Mouse (Mus musculus) hindbrain, embryonic 16.5 days (tissue): ENCODE results near the gene Mtcl1. TPM values are rescaled to one million over a fixed set of nuclear protein-coding genes. Genes with fewer than 3 reads are reported as not detected.
"Not testable (repeated sequence)": the region's sequence is repeated elsewhere in the genome, so short reads cannot be mapped to it uniquely, and the experiment has no call there.

Source experiments
- ATAC-seq: fragments of 200-750 bp; cut with Nextera tagmentation; 2 replicates; pipeline ENCODE4 v1.8.0; 2017; ENCODE audit warnings: moderate TSS enrichment, moderate library complexity
- H3K27ac ChIP-seq: fragments of 300-500 bp; sonication (generic); 2 replicates; pipeline ENCODE4 v1.5.1; 2014; ENCODE audit warnings: low read depth, mild to moderate bottlenecking, control low read depth, low read length, moderate library complexity
- H3K27me3 ChIP-seq: fragments of 300-500 bp; sonication (generic); replicated peaks from 2 replicates; pipeline ENCODE4 v1.6.1; 2014; ENCODE audit warnings: low read length; ENCODE audit not compliant: control insufficient read depth, insufficient read depth
- H3K36me3 ChIP-seq: fragments of 300-500 bp; sonication (generic); 2 replicates; pipeline ENCODE4 v1.6.1; 2014; ENCODE audit warnings: mild to moderate bottlenecking, low read length, moderate library complexity, mixed read lengths; ENCODE audit not compliant: control insufficient read depth, insufficient read depth
- H3K4me1 ChIP-seq: fragments of 300-500 bp; sonication (generic); 2 replicates; pipeline ENCODE4 v1.6.1; 2014; ENCODE audit warnings: low read depth, low read length; ENCODE audit not compliant: control insufficient read depth, insufficient read depth
- H3K4me2 ChIP-seq: fragments of 300-500 bp; sonication (generic); 2 replicates; pipeline ENCODE4 v1.6.1; 2014; ENCODE audit warnings: mild to moderate bottlenecking, low read length, control low read depth, moderate library complexity
- H3K4me3 ChIP-seq: fragments of 300-500 bp; sonication (generic); 2 replicates; pipeline ENCODE4 v1.5.1; 2014; ENCODE audit warnings: mild to moderate bottlenecking, low read length, control low read depth, moderate library complexity
- H3K9ac ChIP-seq: fragments of 300-500 bp; sonication (generic); 2 replicates; pipeline ENCODE4 v1.6.1; 2014; ENCODE audit warnings: low read depth, mild to moderate bottlenecking, control low read depth, low read length, moderate library complexity
- H3K9me3 ChIP-seq: fragments of 300-500 bp; sonication (generic); 2 replicates; pipeline ENCODE4 v1.6.1; 2014; ENCODE audit warnings: mild to moderate bottlenecking, low read length, moderate library complexity; ENCODE audit not compliant: control insufficient read depth
- WGBS: fragments of 180-500 bp; shearing (Covaris S2); extraction: QIAGEN DNeasy Blood & Tissue Kit; methylation state at CpG from one replicate; pipeline ENCODE4 v1.1.7; 2014; 5-methylcytosine and 5-hydroxymethylcytosine counted together
- polyA plus RNA-seq: library from polyadenylated mRNA; unstranded; fragments of >200 nt; fragmentation: Nextera tagmentation; extraction: Ambion mirVana; gene quantifications from 2 replicates; pipeline ENCODE4 v1.2.1, GENCODE M21; 2015

Mtcl1 gene
- polyA plus RNA-seq, 1 experiment from 2014 or later, result 28.0 TPM

- Histone ChIP-seq H3K9ac (no peak overlapping the region), H3K27ac (no peak overlapping the region), H3K4me3 (no peak overlapping the region), H3K9me3 (no peaks in the 10 kb centered on the region), H3K4me1 (peaks cover 6% of the 10 kb centered on the region; the same call in 1 of the 2 replicates), H3K36me3 (0 out of 2 replicates have a peak, but pooled peaks cover 3% of the 10 kb centered on the region), H3K27me3 (no peaks in the 10 kb centered on the region), H3K4me2 (no peak overlapping the region)
- no peak for ATAC-seq
- WGBS, result 84% methylated on average over 12 of the region's 12 CpGs
Measured at GRCm38 (mm10) chr17:66438137-66438536, 11.4 kb downstream of the Mtcl1 start.

DNA sequence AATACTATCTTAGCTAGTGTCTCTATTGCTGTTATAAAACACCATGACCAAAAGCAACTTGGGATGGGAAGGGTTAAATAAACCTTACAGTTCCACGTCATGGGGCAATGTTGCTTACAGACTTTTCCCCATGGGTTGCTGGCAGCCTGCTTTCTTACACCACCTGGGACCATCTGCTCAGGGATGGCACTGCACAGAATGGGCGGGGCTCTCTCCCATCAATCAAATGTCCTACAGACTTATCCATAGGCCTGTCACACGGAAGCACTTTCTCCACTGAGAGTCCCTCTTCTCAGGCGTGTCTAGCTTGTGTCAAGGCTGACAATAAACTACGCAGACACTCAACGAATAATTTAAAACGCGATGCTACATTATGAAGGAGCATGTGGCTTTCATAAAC lies 12.7 kb downstream of the Mtcl1 start:
- Histone ChIP-seq H3K27me3 (no peaks in the 10 kb centered on the region), H3K4me3 (no peak overlapping the region), H3K9ac (no peak overlapping the region), H3K27ac (no peak overlapping the region), H3K4me2 (no peak overlapping the region), H3K36me3 (0 out of 2 replicates have a peak, but pooled peaks cover 3% of the 10 kb centered on the region), H3K9me3 (no peaks in the 10 kb centered on the region), H3K4me1 (peaks cover 6% of the 10 kb centered on the region; the same call in 1 of the 2 replicates)
- peak; percentile 53; the same call in 1 of the 2 replicates for ATAC-seq
- 48% methylated on average over 8 of the region's 8 CpGs for WGBS

DNA sequence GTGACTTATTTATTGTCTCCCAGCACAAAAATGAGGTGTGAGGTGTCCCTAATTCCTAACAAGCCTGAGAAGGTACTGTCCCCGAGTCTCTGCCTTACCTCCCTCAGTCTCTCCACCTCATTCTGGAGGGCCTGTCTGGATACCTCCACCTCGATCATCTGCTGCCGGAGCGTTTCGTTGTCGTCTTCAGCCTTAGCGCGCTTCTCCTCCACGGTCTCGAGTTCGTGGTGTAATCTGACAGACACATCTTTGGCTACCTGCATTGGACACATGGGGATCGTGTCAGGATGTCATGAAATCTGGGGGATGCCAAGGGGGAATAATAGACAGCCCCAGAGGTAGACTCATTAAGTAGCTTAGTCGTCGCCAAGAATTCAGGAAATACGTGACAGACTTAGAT lies 13.6 kb downstream of the Mtcl1 start:
- Histone ChIP-seq H3K9ac (no peak overlapping the region), H3K27me3 (no peaks in the 10 kb centered on the region), H3K36me3 (0 out of 2 replicates have a peak, but pooled peaks cover 3% of the 10 kb centered on the region), H3K4me2 (no peak overlapping the region), H3K27ac (no peak overlapping the region), H3K4me3 (no peak overlapping the region), H3K4me1 (peaks cover 6% of the 10 kb centered on the region; the same call in 1 of the 2 replicates), H3K9me3 (no peaks in the 10 kb centered on the region)
- ATAC-seq, result no peak
- 77% methylated on average over 15 of the region's 15 CpGs for WGBS

DNA sequence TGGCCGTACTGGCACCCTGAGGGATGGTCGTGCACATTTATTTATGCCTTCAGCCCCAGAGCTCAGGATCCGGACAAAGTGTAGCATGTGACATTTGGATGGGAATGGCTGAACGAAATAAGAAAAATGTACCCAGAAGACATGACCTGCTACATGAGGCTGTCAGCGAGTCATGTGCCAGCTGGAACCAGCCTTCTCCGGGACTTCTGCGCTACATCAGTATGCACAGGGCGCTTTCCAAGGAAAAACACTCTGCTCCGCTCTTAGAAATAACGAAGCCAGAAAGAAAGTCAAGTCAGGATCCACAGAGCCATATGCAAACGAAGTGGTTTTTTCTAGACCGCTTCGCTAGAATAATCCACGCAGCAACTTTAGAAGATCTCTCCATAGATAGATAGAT lies 14.5 kb downstream of the Mtcl1 start:
- no peak for ATAC-seq
- Histone ChIP-seq H3K36me3 (0 out of 2 replicates have a peak, but pooled peaks cover 3% of the 10 kb centered on the region), H3K27ac (no peak overlapping the region), H3K4me3 (no peak overlapping the region), H3K4me2 (no peak overlapping the region), H3K27me3 (no peaks in the 10 kb centered on the region), H3K9ac (no peak overlapping the region), H3K9me3 (no peaks in the 10 kb centered on the region), H3K4me1 (peaks cover 6% of the 10 kb centered on the region; the same call in 1 of the 2 replicates)
- WGBS, result 72% methylated on average over 14 of the region's 14 CpGs

GRCm38 (mm10) chr17:66434566-66434965 lies 15.0 kb downstream of the Mtcl1 start:
- 81% methylated on average over 7 of the region's 7 CpGs for WGBS

DNA sequence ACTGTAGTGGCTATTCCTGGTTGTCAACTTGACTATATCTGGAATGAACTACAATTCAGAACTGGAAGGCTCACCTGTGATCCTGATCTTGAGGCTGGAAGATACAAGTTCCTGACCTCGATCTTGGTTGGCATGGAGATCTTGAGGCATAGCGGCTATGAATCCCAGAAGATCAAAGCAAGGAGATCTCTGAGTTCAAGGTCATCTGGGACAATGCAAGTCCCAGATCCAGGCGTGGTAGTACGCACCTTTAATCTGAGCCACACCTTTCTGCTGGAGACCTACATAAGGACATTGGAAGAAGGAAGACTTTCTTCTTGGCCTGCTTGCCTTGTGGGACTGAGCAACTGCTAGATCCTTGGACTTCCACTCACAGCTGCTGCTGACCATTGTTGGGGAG lies 24.9 kb downstream of the Mtcl1 start:
- ATAC-seq, H3K27me3 ChIP-seq, H3K27ac ChIP-seq, H3K4me3 ChIP-seq, H3K9ac ChIP-seq, H3K36me3 ChIP-seq, H3K4me2 ChIP-seq, H3K4me1 ChIP-seq, H3K9me3 ChIP-seq: not testable (repeated sequence)
- 97% methylated on average over 4 of the region's 4 CpGs for WGBS

More at GRCm38 (mm10) chr17:66434566-66434965, 15.0 kb downstream of the Mtcl1 start:
- Histone ChIP-seq H3K9ac (no peak overlapping the region), H3K9me3 (no peaks in the 10 kb centered on the region), H3K27me3 (no peaks in the 10 kb centered on the region), H3K36me3 (0 out of 2 replicates have a peak, but pooled peaks cover 3% of the 10 kb centered on the region), H3K4me1 (peaks cover 3% of the 10 kb centered on the region; the same call in 1 of the 2 replicates), H3K4me2 (no peak overlapping the region), H3K4me3 (no peak overlapping the region), H3K27ac (no peak overlapping the region)
- ATAC-seq, result no peak

DNA sequence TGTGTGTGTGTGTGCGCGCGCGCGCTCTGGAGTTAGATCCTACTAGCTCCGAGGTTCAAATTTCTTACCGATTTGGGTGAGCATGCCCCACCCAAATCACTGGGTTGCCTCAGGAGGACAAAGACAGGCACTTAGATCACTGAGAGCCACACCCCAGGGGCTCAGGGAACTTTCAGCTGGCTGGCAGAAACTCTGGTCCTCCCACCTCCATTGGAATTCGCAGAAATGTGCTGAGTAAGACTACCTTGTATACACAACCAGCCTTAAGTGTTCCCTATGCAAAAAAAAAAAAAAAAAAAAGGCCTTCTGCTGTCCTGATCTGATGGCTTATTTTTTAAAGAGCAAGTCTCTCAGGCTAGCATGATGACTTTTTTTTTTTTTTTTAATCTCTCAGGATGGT lies 30.1 kb downstream of the Mtcl1 start:
- Histone ChIP-seq H3K4me3 (no peak overlapping the region), H3K4me1 (peaks cover 20% of the 10 kb centered on the region), H3K9ac (no peak overlapping the region), H3K36me3 (no peaks in the 10 kb centered on the region), H3K9me3 (no peaks in the 10 kb centered on the region), H3K4me2 (no peak overlapping the region), H3K27ac (no peak overlapping the region), H3K27me3 (no peaks in the 10 kb centered on the region)
- no peak for ATAC-seq
- 71% methylated on average over 8 of the region's 8 CpGs for WGBS

DNA sequence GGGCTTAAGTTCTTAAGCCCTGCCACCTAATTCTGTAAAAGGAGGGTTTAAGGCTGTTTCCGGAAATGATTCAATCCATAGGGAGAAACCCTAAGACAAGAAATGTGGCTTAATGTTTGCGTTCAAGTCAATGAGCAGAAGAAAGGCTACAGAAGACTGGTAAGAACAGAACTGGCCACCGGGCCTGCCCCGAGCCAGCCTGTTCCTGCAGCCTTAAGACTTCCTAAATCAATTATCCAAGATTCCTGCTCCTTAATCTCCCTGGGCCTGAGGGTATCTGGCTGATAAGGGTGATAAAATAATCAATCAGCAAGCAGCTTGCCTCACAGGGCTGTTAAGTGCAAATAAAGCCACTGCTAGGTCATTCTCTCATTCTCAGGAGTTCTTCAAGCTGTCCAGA lies 31.8 kb downstream of the Mtcl1 start:
- ATAC-seq, result no peak
- Histone ChIP-seq H3K27me3 (no peaks in the 10 kb centered on the region), H3K9me3 (no peaks in the 10 kb centered on the region), H3K4me1 (peaks cover 22% of the 10 kb centered on the region), H3K27ac (peak overlapping the region; percentile 9; the same call in 1 of the 2 replicates), H3K4me3 (no peak overlapping the region), H3K36me3 (no peaks in the 10 kb centered on the region), H3K4me2 (peak overlapping the region; percentile 40; the same call in 1 of the 2 replicates), H3K9ac (0 out of 2 replicates have a peak overlapping the region, but pooled peaks have one; percentile 24)
- 36% methylated on average over 4 of the region's 4 CpGs for WGBS

DNA sequence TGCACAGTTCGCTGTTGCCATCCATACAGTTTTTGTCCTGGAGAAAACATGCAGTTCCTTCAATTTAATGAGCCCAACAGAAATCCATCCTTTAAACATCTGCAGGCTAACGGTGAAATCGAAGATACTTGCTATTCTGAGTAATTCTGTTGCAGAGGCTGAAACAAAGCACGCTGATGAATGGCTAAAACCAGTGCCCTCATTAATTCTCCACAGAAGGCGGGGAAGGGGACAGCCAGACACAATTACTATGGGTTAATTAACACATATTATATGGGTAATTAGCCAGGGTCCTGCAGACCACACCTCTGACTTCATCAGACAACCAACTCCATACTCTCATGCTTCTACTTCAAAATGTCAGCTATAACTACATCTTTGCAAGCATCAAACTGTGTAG lies 32.2 kb downstream of the Mtcl1 start:
- H3K36me3 ChIP-seq, result no peaks in the 10 kb centered on the region
- 15% methylated on average over 5 of the region's 5 CpGs for WGBS
- peak overlapping the region; percentile 9; the same call in 1 of the 2 replicates for H3K27ac ChIP-seq
- H3K27me3 ChIP-seq, result no peaks in the 10 kb centered on the region
- H3K4me2 ChIP-seq, result peak overlapping the region; percentile 40
- H3K9me3 ChIP-seq, result no peaks in the 10 kb centered on the region
- ATAC-seq, result peak; percentile 46
- peak overlapping the region; percentile 0; the same call in 1 of the 2 replicates for H3K9ac ChIP-seq
- 0 out of 2 replicates have a peak overlapping the region, but pooled peaks have one; percentile 5 for H3K4me3 ChIP-seq
- H3K4me1 ChIP-seq, result peaks cover 25% of the 10 kb centered on the region
